Mouse (Mus musculus): ENCODE measurements around the gene Cd7. TPM values are rescaled to one million over a fixed set of nuclear protein-coding genes. Genes with fewer than 3 reads are reported as not detected.

The Cd7 gene
- total RNA-seq, 2 experiments from 2014 or later = 2.1 TPM

DNA sequence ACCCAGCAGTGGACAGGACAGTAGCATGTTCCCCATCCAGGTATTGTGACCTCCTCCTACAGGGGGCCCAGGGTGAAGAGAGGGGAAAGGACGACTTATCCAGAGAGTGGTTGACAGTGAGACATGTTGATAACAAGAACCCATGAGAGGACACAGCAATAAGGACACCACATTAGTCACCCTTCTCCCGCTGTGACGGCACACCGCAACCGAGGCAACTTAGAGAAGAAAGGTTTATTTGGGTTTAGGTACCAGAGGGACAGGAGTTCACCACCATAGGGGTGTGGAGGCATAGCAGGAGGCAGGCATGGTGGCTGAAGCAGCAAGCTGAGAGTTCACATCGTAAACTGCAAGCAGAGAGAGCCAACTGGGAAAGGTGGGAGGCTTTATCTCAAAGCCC, 33.0 kb downstream of the Cd7 start:
- intact Hi-C loops (cut with DNase I) = no loop called here
- no peak for DNase-seq (ENCODE audit: low spot score in 2 of 2)

DNA sequence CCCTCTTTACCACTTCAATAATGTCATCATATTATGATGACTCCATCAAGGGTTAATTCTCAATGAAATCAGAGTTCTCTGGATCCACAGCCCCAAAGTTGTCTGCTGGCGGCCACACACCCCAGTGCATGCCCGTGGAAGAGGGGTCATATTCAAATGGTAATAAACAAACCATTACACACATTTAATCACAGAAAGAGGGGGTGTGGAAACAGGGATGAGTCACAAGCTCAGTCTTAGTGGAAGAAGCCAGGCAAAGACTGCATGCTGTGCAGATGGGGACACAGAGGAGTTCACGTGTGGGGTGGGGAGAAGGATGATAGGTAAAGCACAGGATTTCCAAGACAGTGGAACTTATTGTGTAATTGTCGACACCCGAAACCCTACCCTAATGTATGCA, 34.9 kb downstream of the Cd7 start:
- intact Hi-C loops (cut with DNase I) = no loop called here
- no peak for DNase-seq (ENCODE audit: low spot score in 2 of 2)

- intact Hi-C loops (cut with DNase I) = no loop called here
Measured at GRCm38 (mm10) chr11:121001966-121002365, 37.3 kb downstream of the Cd7 start.

DNA sequence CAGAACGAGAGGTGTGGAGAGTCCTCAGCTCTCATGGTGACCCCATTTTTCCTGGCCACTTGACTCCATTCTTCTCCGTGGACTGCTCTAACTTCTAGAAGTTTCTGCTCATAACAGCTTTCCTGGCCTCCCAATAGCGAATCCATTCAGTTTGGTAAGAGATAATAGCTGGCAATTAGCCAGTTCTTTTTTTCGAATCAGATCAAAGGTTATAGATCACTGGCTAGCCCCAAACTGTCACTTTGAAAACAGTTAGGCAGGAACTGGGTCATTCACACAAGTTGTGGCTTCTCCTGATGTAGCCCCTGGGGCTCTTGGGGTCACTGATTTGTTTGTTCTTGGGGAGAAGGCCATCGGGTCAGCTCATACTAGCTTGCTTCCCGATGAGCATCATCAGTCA, 44.5 kb downstream of the Cd7 start:
- no peak for DNase-seq (ENCODE audit: low spot score in 2 of 2)
- intact Hi-C loops (cut with DNase I) = no loop called here

More at GRCm38 (mm10) chr11:121001966-121002365, 37.3 kb downstream of the Cd7 start:
- DNase-seq (ENCODE audit: low spot score in 2 of 2) = no peak

DNA sequence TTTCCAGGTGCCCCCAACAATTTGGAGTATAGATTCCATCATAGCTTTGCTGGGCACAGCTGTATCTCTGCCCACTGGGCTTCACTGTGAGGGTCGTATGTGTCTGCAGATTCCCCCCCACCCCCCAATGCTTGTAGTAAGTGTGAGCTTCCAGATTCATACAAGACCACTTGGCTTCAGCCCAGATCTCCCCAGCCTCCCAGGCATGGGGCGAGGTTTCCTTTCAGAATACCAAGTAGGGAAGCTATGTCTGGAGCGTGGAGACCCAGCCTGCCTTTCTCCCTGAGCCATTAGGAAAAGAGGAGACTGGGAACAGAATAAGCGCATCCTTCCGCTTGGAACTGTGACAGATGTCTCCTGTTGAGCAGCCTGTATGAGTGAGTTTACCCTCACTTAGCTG, 45.6 kb downstream of the Cd7 start:
- intact Hi-C loops (cut with DNase I) = no loop called here
- DNase-seq (ENCODE audit: low spot score in 2 of 2) = no peak

- no peak for DNase-seq (ENCODE audit: low spot score in 2 of 2)
- intact Hi-C loops (cut with DNase I) = no loop called here
Measured at GRCm38 (mm10) chr11:120993080-120993479, 46.1 kb downstream of the Cd7 start.

GRCm38 (mm10) chr11:120991791-120992190, 47.4 kb downstream of the Cd7 start:
- no peak for DNase-seq (ENCODE audit: low spot score in 2 of 2)
- intact Hi-C loops (cut with DNase I) = no loop called here

GRCm38 (mm10) chr11:120990951-120991526, 48.2 kb downstream of the Cd7 start, which contains the start of gene Csnk1d:
Gene Csnk1d (minus strand): TSS chr11:120991330.
- peak; percentile 98 to 99 for DNase-seq (ENCODE audit: low spot score in 2 of 2)
- intact Hi-C loops (cut with DNase I) = no loop called here

DNA sequence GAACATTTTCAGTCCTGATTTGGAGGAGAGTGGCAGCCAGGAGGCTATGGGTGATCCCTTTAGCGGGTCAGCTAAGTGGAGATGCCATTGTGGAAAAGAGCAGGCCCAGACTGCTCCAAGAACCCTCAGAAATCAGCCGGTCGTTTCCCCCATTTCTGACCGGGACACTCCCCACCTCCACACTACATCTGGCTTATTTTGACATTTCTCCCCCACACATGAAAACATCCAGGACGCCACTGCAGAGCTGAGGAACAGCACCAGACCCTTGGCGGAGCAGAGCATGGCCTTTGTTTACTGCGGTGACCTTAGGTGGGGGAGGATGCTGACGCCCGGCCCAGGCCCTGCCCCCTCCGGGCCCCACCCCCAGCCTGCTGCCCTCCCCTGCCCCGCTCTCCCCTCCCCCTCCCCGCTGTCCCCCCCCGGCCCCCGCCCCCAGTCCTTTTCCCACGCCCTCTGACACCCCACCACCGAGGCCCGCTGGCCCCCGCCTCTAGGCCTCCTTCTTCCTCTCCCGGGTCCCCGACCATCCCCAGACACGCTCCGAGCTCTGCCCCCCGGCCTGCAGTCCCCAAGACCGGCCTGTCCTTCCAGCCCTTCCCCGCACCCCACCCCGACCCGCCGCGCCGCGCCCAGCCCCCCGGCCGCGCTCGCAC, 49.0 kb downstream of the Cd7 start:
- intact Hi-C loops (cut with DNase I) = no loop called here

DNA sequence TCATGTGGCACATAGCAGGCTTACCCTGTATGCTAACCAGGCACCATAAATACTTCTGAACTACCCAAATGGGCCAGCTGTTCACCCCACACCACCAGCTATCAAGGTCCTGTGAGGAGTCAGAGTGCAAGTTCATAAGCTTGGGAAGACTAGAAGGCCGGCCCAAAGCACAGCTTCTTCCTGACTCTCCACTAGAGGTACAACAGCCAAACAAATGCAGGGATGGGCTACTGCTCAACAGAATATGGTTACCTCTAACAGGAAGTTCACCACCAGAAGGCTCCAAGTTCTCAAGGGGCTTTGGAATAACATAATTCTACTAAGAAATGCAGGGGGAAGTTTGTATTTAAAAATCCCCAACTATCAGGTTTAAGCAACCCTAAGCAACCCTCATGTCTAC, 49.7 kb downstream of the Cd7 start:
- intact Hi-C loops (cut with DNase I) = no loop called here
- no peak for DNase-seq (ENCODE audit: low spot score in 2 of 2)

More for the DNA sequence above, 49.0 kb downstream of the Cd7 start:
- DNase-seq (ENCODE audit: low spot score in 2 of 2) = no peak

GRCm38 (mm10) chr11:120988410-120988809, 50.8 kb downstream of the Cd7 start:
- no peak for DNase-seq (ENCODE audit: low spot score in 2 of 2)
- intact Hi-C loops (cut with DNase I) = no loop called here

DNA sequence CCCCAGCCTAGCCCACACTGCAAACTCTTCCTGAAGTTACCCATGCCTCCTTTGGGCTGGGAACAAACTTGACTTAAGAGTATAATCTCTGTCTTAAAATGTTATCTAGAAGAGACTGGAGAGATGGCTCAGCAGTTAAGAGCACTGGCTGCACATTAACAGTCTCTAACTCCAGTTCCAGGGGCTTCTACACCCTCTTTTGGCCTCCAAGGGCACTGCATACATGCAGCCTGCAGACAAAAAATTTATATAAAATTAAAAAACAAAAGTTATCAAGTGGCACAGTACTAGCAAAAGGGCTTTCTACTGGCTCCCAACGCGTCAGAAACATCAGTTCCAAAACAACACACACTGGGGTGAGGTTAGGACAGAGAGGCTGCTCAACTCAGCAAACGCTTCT, 51.6 kb downstream of the Cd7 start:
- DNase-seq (ENCODE audit: low spot score in 2 of 2) = no peak
- intact Hi-C loops (cut with DNase I) = no loop called here

Other genes starting within 250 kb of the Cd7 start
- gene Dus1l, start 243.0 kb downstream of the Cd7 start, total RNA-seq (2021) = 10 to 100 TPM; 39.4 to 42.4 TPM
- 100 to 1,000 TPM; 182 to 190 TPM for gene Fasn, start 214.9 kb downstream of the Cd7 start, total RNA-seq (2021)
- gene Ccdc57, start 106.5 kb downstream of the Cd7 start, total RNA-seq (2021) = 10 to 100 TPM in 1 of 2 experiments, 1 to 10 TPM in 1; 6.2 to 10.7 TPM
- 1 to 10 TPM; 3.5 to 5.5 TPM for gene Slc16a3, start 90.9 kb downstream of the Cd7 start, total RNA-seq (2021)
- gene Csnk1d, start 48.1 kb downstream of the Cd7 start, total RNA-seq (2021) = 100 to 1,000 TPM; 113 to 115 TPM
- not detected for gene Sectm1b, start 24.2 kb upstream of the Cd7 start, total RNA-seq (2021)
- gene Sectm1a, start 41.8 kb upstream of the Cd7 start, total RNA-seq (2021) = not detected
- not detected for gene Tex19.2, start 79.3 kb upstream of the Cd7 start, total RNA-seq (2021)
- gene Tex19.1, start 106.7 kb upstream of the Cd7 start, total RNA-seq (2021) = not detected
- gene Uts2r, start 120.9 kb upstream of the Cd7 start, total RNA-seq (2021) = not detected
- 10 to 100 TPM; 24.5 to 28.6 TPM for gene Hexdc, start 165.0 kb upstream of the Cd7 start, total RNA-seq (2021)
- gene Ogfod3, start 165.3 kb upstream of the Cd7 start, total RNA-seq (2021) = 1 to 10 TPM; 7.9 to 8.0 TPM
- gene Cybc1, start 189.9 kb upstream of the Cd7 start, total RNA-seq (2021) = 10 to 100 TPM; 20.4 to 27.7 TPM
- gene Narf, start 197.8 kb upstream of the Cd7 start, total RNA-seq (2021) = 10 to 100 TPM; 48.1 to 62.7 TPM
- 10 to 100 TPM; 85.1 to 89.9 TPM for gene Foxk2, start 220.6 kb upstream of the Cd7 start, total RNA-seq (2021)

All from left cerebral cortex, postnatal 36 days (tissue).